Mouse (Mus musculus): Measurements from ENCODE around the gene Pam16. TPM values are rescaled to one million over a fixed set of nuclear protein-coding genes. Genes with fewer than 3 reads are reported as not detected.
A peak's percentile ranks its signal among the peaks of the same experiment; 100 is the strongest.

Pam16 gene
- polyA plus RNA-seq, 1 experiment from 2014 or later, result 123 TPM

- Histone ChIP-seq H3K4me3 (no peak overlapping the region), H3K27ac (replicated peaks) (peak overlapping the region; percentile 60), H3K9ac (replicated peaks) (no peak overlapping the region; the same call in 1 of the 2 replicates), H3K27me3 (no peaks in the 10 kb centered on the region), H3K9me3 (no peaks in the 10 kb centered on the region), H3K4me2 (replicated peaks) (no peak overlapping the region), H3K4me1 (peaks cover 34% of the 10 kb centered on the region), H3K36me3 (peaks cover 19% of the 10 kb centered on the region)
- 68% methylated on average over 4 of the region's 4 CpGs for WGBS
- peak; percentile 23; the same call in 1 of the 2 replicates for ATAC-seq (ENCODE audit: low FRiP score, low read depth)
Observed at GRCm38 (mm10) chr16:4655251-4655734, 30.5 kb upstream of the Pam16 start.

- Histone ChIP-seq H3K4me1 (peaks cover 34% of the 10 kb centered on the region), H3K9ac (replicated peaks) (no peak overlapping the region), H3K9me3 (no peaks in the 10 kb centered on the region), H3K4me3 (no peak overlapping the region), H3K27ac (replicated peaks) (no peak overlapping the region), H3K36me3 (peaks cover 24% of the 10 kb centered on the region), H3K4me2 (replicated peaks) (no peak overlapping the region), H3K27me3 (no peaks in the 10 kb centered on the region)
- no peak for ATAC-seq (ENCODE audit: low FRiP score, low read depth)
- 86% methylated on average over 10 of the region's 10 CpGs for WGBS
Observed at GRCm38 (mm10) chr16:4654706-4655105, 29.9 kb upstream of the Pam16 start.

- WGBS, result 71% methylated on average over 4 of the region's 4 CpGs
- H3K27me3 ChIP-seq, result no peaks in the 10 kb centered on the region
- H3K36me3 ChIP-seq, result peaks cover 33% of the 10 kb centered on the region
- H3K27ac ChIP-seq (replicated peaks), result no peak overlapping the region
- H3K4me1 ChIP-seq, result peaks cover 23% of the 10 kb centered on the region
- H3K4me3 ChIP-seq, result no peak overlapping the region
- no peak overlapping the region for H3K9ac ChIP-seq (replicated peaks)
- no peak overlapping the region for H3K4me2 ChIP-seq (replicated peaks)
- ATAC-seq (ENCODE audit: low FRiP score, low read depth), result no peak
- no peaks in the 10 kb centered on the region for H3K9me3 ChIP-seq
Observed at GRCm38 (mm10) chr16:4652707-4653416, 28.1 kb upstream of the Pam16 start.

- H3K4me1 ChIP-seq, result peaks cover 23% of the 10 kb centered on the region
- H3K27me3 ChIP-seq, result no peaks in the 10 kb centered on the region
- H3K9me3 ChIP-seq, result no peaks in the 10 kb centered on the region
- H3K27ac ChIP-seq (replicated peaks), result no peak overlapping the region
- WGBS, result 68% methylated on average over 7 of the region's 7 CpGs
- ATAC-seq (ENCODE audit: low FRiP score, low read depth), result no peak
- H3K9ac ChIP-seq (replicated peaks), result no peak overlapping the region
- peaks cover 33% of the 10 kb centered on the region for H3K36me3 ChIP-seq
- H3K4me2 ChIP-seq (replicated peaks), result no peak overlapping the region
- no peak overlapping the region for H3K4me3 ChIP-seq
Observed at GRCm38 (mm10) chr16:4651624-4652023, 26.8 kb upstream of the Pam16 start.

GRCm38 (mm10) chr16:4651081-4651480, 26.3 kb upstream of the Pam16 start:
- H3K36me3 ChIP-seq, result peaks cover 33% of the 10 kb centered on the region
- peaks cover 18% of the 10 kb centered on the region for H3K4me1 ChIP-seq
- no peak overlapping the region for H3K27ac ChIP-seq (replicated peaks)
- no peaks in the 10 kb centered on the region for H3K9me3 ChIP-seq
- H3K27me3 ChIP-seq, result no peaks in the 10 kb centered on the region
- H3K9ac ChIP-seq (replicated peaks), result no peak overlapping the region
- no peak for ATAC-seq (ENCODE audit: low FRiP score, low read depth)
- no peak overlapping the region for H3K4me3 ChIP-seq
- H3K4me2 ChIP-seq (replicated peaks), result no peak overlapping the region
- WGBS, result 90% methylated on average over 1 of the region's 1 CpGs

GRCm38 (mm10) chr16:4650161-4650560, 25.4 kb upstream of the Pam16 start:
- H3K27ac ChIP-seq (replicated peaks), result no peak overlapping the region

GRCm38 (mm10) chr16:4649692-4650091, 24.9 kb upstream of the Pam16 start:
- H3K27me3 ChIP-seq, result no peaks in the 10 kb centered on the region
- no peak overlapping the region for H3K4me3 ChIP-seq
- no peak for ATAC-seq (ENCODE audit: low FRiP score, low read depth)
- WGBS, result 92% methylated on average over 11 of the region's 11 CpGs
- peaks cover 33% of the 10 kb centered on the region for H3K36me3 ChIP-seq
- no peaks in the 10 kb centered on the region for H3K9me3 ChIP-seq
- H3K9ac ChIP-seq (replicated peaks), result 0 out of 2 replicates have a peak overlapping the region, but pooled peaks have one; percentile 11
- H3K4me2 ChIP-seq (replicated peaks), result no peak overlapping the region
- no peak overlapping the region for H3K27ac ChIP-seq (replicated peaks)
- peaks cover 6% of the 10 kb centered on the region; the same call in 1 of the 2 replicates for H3K4me1 ChIP-seq

More at GRCm38 (mm10) chr16:4650161-4650560, 25.4 kb upstream of the Pam16 start:
- no peaks in the 10 kb centered on the region for H3K27me3 ChIP-seq
- H3K9ac ChIP-seq (replicated peaks), result no peak overlapping the region
- H3K4me2 ChIP-seq (replicated peaks), result no peak overlapping the region
- ATAC-seq (ENCODE audit: low FRiP score, low read depth), result no peak
- no peaks in the 10 kb centered on the region for H3K9me3 ChIP-seq
- H3K36me3 ChIP-seq, result peaks cover 33% of the 10 kb centered on the region
- 87% methylated on average over 3 of the region's 3 CpGs for WGBS
- H3K4me3 ChIP-seq, result no peak overlapping the region
- peaks cover 9% of the 10 kb centered on the region for H3K4me1 ChIP-seq

GRCm38 (mm10) chr16:4649211-4649610, 24.4 kb upstream of the Pam16 start:
- H3K4me3 ChIP-seq, result no peak overlapping the region
- H3K27me3 ChIP-seq, result no peaks in the 10 kb centered on the region
- H3K9me3 ChIP-seq, result no peaks in the 10 kb centered on the region
- ATAC-seq (ENCODE audit: low FRiP score, low read depth), result no peak
- peaks cover 6% of the 10 kb centered on the region; the same call in 1 of the 2 replicates for H3K4me1 ChIP-seq
- H3K4me2 ChIP-seq (replicated peaks), result no peak overlapping the region
- 0 out of 2 replicates have a peak overlapping the region, but pooled peaks have one; percentile 11 for H3K9ac ChIP-seq (replicated peaks)
- WGBS, result 91% methylated on average over 5 of the region's 5 CpGs
- H3K27ac ChIP-seq (replicated peaks), result no peak overlapping the region
- H3K36me3 ChIP-seq, result peaks cover 32% of the 10 kb centered on the region

GRCm38 (mm10) chr16:4648416-4649023, 23.7 kb upstream of the Pam16 start:
- Histone ChIP-seq H3K27ac (replicated peaks) (no peak overlapping the region), H3K27me3 (no peaks in the 10 kb centered on the region), H3K4me2 (replicated peaks) (no peak overlapping the region), H3K9ac (replicated peaks) (no peak overlapping the region), H3K4me1 (peaks cover 10% of the 10 kb centered on the region), H3K36me3 (peaks cover 26% of the 10 kb centered on the region), H3K4me3 (no peak overlapping the region), H3K9me3 (no peaks in the 10 kb centered on the region)
- ATAC-seq (ENCODE audit: low FRiP score, low read depth), result no peak
- 82% methylated on average over 28 of the region's 28 CpGs for WGBS

- Histone ChIP-seq H3K4me2 (replicated peaks) (no peak overlapping the region), H3K9ac (replicated peaks) (no peak overlapping the region), H3K27ac (replicated peaks) (no peak overlapping the region), H3K9me3 (no peaks in the 10 kb centered on the region), H3K4me1 (peaks cover 17% of the 10 kb centered on the region), H3K36me3 (peaks cover 26% of the 10 kb centered on the region), H3K27me3 (no peaks in the 10 kb centered on the region), H3K4me3 (no peak overlapping the region)
- 80% methylated on average over 13 of the region's 13 CpGs for WGBS
- ATAC-seq (ENCODE audit: low FRiP score, low read depth), result no peak
Observed at GRCm38 (mm10) chr16:4647651-4648141, 22.9 kb upstream of the Pam16 start.

- no peak overlapping the region for H3K4me3 ChIP-seq
- no peaks in the 10 kb centered on the region for H3K27me3 ChIP-seq
- no peaks in the 10 kb centered on the region for H3K9me3 ChIP-seq
- H3K4me1 ChIP-seq, result peaks cover 23% of the 10 kb centered on the region
- no peak overlapping the region for H3K27ac ChIP-seq (replicated peaks)
- H3K36me3 ChIP-seq, result peaks cover 20% of the 10 kb centered on the region
- no peak overlapping the region for H3K9ac ChIP-seq (replicated peaks)
- no peak for ATAC-seq (ENCODE audit: low FRiP score, low read depth)
- 70% methylated on average over 4 of the region's 4 CpGs for WGBS
- H3K4me2 ChIP-seq (replicated peaks), result no peak overlapping the region
Observed at GRCm38 (mm10) chr16:4646831-4647230, 22.0 kb upstream of the Pam16 start.

- Histone ChIP-seq H3K4me3 (no peak overlapping the region), H3K9me3 (no peaks in the 10 kb centered on the region), H3K27me3 (no peaks in the 10 kb centered on the region), H3K4me2 (replicated peaks) (no peak overlapping the region), H3K36me3 (peaks cover 16% of the 10 kb centered on the region), H3K27ac (replicated peaks) (no peak overlapping the region), H3K9ac (replicated peaks) (no peak overlapping the region), H3K4me1 (peaks cover 29% of the 10 kb centered on the region)
- WGBS, result 75% methylated on average over 4 of the region's 4 CpGs
- ATAC-seq (ENCODE audit: low FRiP score, low read depth), result no peak
Observed at GRCm38 (mm10) chr16:4645867-4646266, 21.1 kb upstream of the Pam16 start.
